Mouse (Mus musculus) lung, postnatal 4 days (tissue): ENCODE results near the gene Epb41l4b.

Experiments
- DNase-seq, 2 experiments: peaks; one replicate each; pipeline ENCODE4 v3.0.0; 2021

Epb41l4b gene

GRCm38 (mm10) chr4:57058623-57059022 is 84.6 kb downstream of the Epb41l4b start:
- DNase-seq: no peak

GRCm38 (mm10) chr4:57057637-57058036 is 85.6 kb downstream of the Epb41l4b start:
- no peak for DNase-seq

- DNase-seq: no peak
Observed at GRCm38 (mm10) chr4:57055635-57056034, 87.6 kb downstream of the Epb41l4b start.

GRCm38 (mm10) chr4:57049281-57049921 is 93.8 kb downstream of the Epb41l4b start:
- DNase-seq: no peak

GRCm38 (mm10) chr4:57048566-57048965 is 94.7 kb downstream of the Epb41l4b start:
- no peak for DNase-seq

GRCm38 (mm10) chr4:57046160-57046571 is 97.1 kb downstream of the Epb41l4b start:
- DNase-seq: no peak

GRCm38 (mm10) chr4:57043621-57044020 is 99.6 kb downstream of the Epb41l4b start:
- no peak for DNase-seq

GRCm38 (mm10) chr4:57041661-57042060 is 101.6 kb downstream of the Epb41l4b start:
- no peak for DNase-seq

- DNase-seq: no peak
Observed at GRCm38 (mm10) chr4:57041211-57041610, 102.0 kb downstream of the Epb41l4b start.

GRCm38 (mm10) chr4:57040481-57040880 is 102.8 kb downstream of the Epb41l4b start:
- no peak for DNase-seq

GRCm38 (mm10) chr4:57039127-57040031 is 103.9 kb downstream of the Epb41l4b start:
- no peak for DNase-seq

GRCm38 (mm10) chr4:57037554-57037953 is 105.7 kb downstream of the Epb41l4b start:
- no peak for DNase-seq

- no peak for DNase-seq
Observed at GRCm38 (mm10) chr4:57034169-57034568, 109.1 kb downstream of the Epb41l4b start.

- no peak for DNase-seq
Observed at GRCm38 (mm10) chr4:57031440-57031839, 111.8 kb downstream of the Epb41l4b start.

GRCm38 (mm10) chr4:57027954-57028353 is 115.3 kb downstream of the Epb41l4b start:
- DNase-seq: no peak

GRCm38 (mm10) chr4:57023527-57023926 is 119.7 kb downstream of the Epb41l4b start:
- no peak for DNase-seq

- DNase-seq: no peak
Observed at GRCm38 (mm10) chr4:57021288-57021687, 121.9 kb downstream of the Epb41l4b start.

GRCm38 (mm10) chr4:57017229-57017628 is 126.0 kb downstream of the Epb41l4b start:
- peak; percentile 64 to 84 for DNase-seq

GRCm38 (mm10) chr4:57016366-57017171 is 126.7 kb downstream of the Epb41l4b start:
- DNase-seq: no peak

- no peak for DNase-seq
Observed at GRCm38 (mm10) chr4:57015032-57015431, 128.2 kb downstream of the Epb41l4b start.

- DNase-seq: no peak
Observed at GRCm38 (mm10) chr4:57011454-57012046, 131.7 kb downstream of the Epb41l4b start.

- no peak for DNase-seq
Observed at GRCm38 (mm10) chr4:57010919-57011318, 132.3 kb downstream of the Epb41l4b start.

GRCm38 (mm10) chr4:57010425-57010824 is 132.8 kb downstream of the Epb41l4b start:
- DNase-seq: no peak
